Mouse (Mus musculus): ENCODE measurements around the gene Cct6b.

- no peak for TF ChIP-seq CTCF (IDR thresholded peaks at IDR 0.05; ENCODE audit: control insufficient read depth, insufficient read depth, low read length)
- TF ChIP-seq POLR2A (IDR thresholded peaks at IDR 0.05; ENCODE audit: borderline replicate concordance, control insufficient read depth, low read depth, low read length), result no peak
These were observed 59.0 kb downstream of the Cct6b start for GRCm38 (mm10) chr11:82705082-82705481.

Measured in bone marrow, adult 2 months (tissue).